Mouse (Mus musculus) cerebellum, postnatal 10 days (tissue): ENCODE measurements around the gene Pbx4.

Experiments
- DNase-seq, 2 experiments: peaks; one replicate each; pipeline ENCODE4 v3.0.0; 2021; ENCODE audit warnings: mixed read lengths in 2 of 2

The Pbx4 gene

GRCm38 (mm10) chr8:69814881-69815280 is 17.4 kb upstream of the Pbx4 start:
- DNase-seq, result no peak

- no peak for DNase-seq
Observed at GRCm38 (mm10) chr8:69815396-69815795, 16.9 kb upstream of the Pbx4 start.

- DNase-seq, result no peak
Observed at GRCm38 (mm10) chr8:69820466-69820865, 11.8 kb upstream of the Pbx4 start.

GRCm38 (mm10) chr8:69821971-69822385 is 10.3 kb upstream of the Pbx4 start:
- peak; percentile 72 to 75 for DNase-seq

GRCm38 (mm10) chr8:69822386-69823191 is 9.7 kb upstream of the Pbx4 start, which contains the start of gene Lpar2:
TSS of gene Lpar2 (plus strand) at chr8:69822429.
- peak; percentile 67 to 73 for DNase-seq

GRCm38 (mm10) chr8:69826371-69826770 is 5.9 kb upstream of the Pbx4 start:
- no peak for DNase-seq

- DNase-seq, result no peak
Observed at GRCm38 (mm10) chr8:69837057-69837682, 4.9 kb downstream of the Pbx4 start.

GRCm38 (mm10) chr8:69847167-69848065 is 15.1 kb downstream of the Pbx4 start:
- DNase-seq, result no peak

GRCm38 (mm10) chr8:69848951-69849350 is 16.7 kb downstream of the Pbx4 start:
- DNase-seq, result no peak

GRCm38 (mm10) chr8:69849899-69850298 is 17.6 kb downstream of the Pbx4 start:
- no peak for DNase-seq

- DNase-seq, result no peak
Observed at GRCm38 (mm10) chr8:69850926-69851506, 18.7 kb downstream of the Pbx4 start.

- no peak for DNase-seq
Observed at GRCm38 (mm10) chr8:69853869-69854268, 21.6 kb downstream of the Pbx4 start.

- peak in 1 of 2 experiments; percentile 14 for DNase-seq
Observed at GRCm38 (mm10) chr8:69860807-69861206, 28.5 kb downstream of the Pbx4 start.

GRCm38 (mm10) chr8:69861251-69861650 is 29.0 kb downstream of the Pbx4 start:
- no peak for DNase-seq

GRCm38 (mm10) chr8:69863387-69864020 is 31.2 kb downstream of the Pbx4 start:
- DNase-seq, result peak; percentile 71 to 82

- no peak for DNase-seq
Observed at GRCm38 (mm10) chr8:69864180-69864579, 31.9 kb downstream of the Pbx4 start.

- no peak for DNase-seq
Observed at GRCm38 (mm10) chr8:69867696-69868326, 35.5 kb downstream of the Pbx4 start.

- DNase-seq, result peak; percentile 62 to 72
Observed at GRCm38 (mm10) chr8:69870003-69870765, 37.9 kb downstream of the Pbx4 start.

GRCm38 (mm10) chr8:69870907-69871306 is 38.6 kb downstream of the Pbx4 start:
- peak; percentile 33 to 42 for DNase-seq

GRCm38 (mm10) chr8:69874155-69874554 is 41.9 kb downstream of the Pbx4 start:
- peak; percentile 75 to 86 for DNase-seq

- DNase-seq, result no peak
Observed at GRCm38 (mm10) chr8:69874654-69875053, 42.4 kb downstream of the Pbx4 start.
